Mouse (Mus musculus) E14TG2a.4 (cell line): ENCODE measurements around the gene Nr6a1.

Experiments used
- H3K27me3 ChIP-seq: 2 replicates; pipeline ENCODE4 v1.6.1; 2014; ENCODE audit warnings: low read length, control low read depth; ENCODE audit not compliant: insufficient read depth
- H3K36me3 ChIP-seq: 2 replicates; pipeline ENCODE4 v1.6.1; 2014; ENCODE audit warnings: low read length, control low read depth; ENCODE audit not compliant: insufficient read depth
- H3K4me1 ChIP-seq: replicated peaks from 2 replicates; pipeline ENCODE4 v1.6.1; 2014; ENCODE audit warnings: low read depth, low read length, control low read depth
- H3K4me3 ChIP-seq: replicated peaks from 2 replicates; pipeline ENCODE4 v1.5.1; 2014; ENCODE audit warnings: mild to moderate bottlenecking, low read length
- H3K9me3 ChIP-seq: 2 replicates; pipeline ENCODE4 v1.6.1; 2014; ENCODE audit warnings: low read length, control low read depth
- CTCF ChIP-seq: conservative IDR thresholded peaks from 2 replicates; pipeline ENCODE4 v1.5.1; 2014; ENCODE audit warnings: low read length
- NANOG ChIP-seq: IDR thresholded peaks from 2 replicates; pipeline ENCODE4 v1.6.1; 2014; ENCODE audit warnings: borderline replicate concordance, low read length, mixed read lengths
- POU5F1 ChIP-seq: IDR thresholded peaks from 2 replicates; pipeline ENCODE4 v1.6.1; 2014; ENCODE audit warnings: low read length, borderline replicate concordance

Nr6a1 gene

GRCm38 (mm10) chr2:38734721-38735120 is 192.8 kb downstream of the Nr6a1 start:
- Histone ChIP-seq H3K27me3 (no peaks in the 10 kb centered on the region), H3K4me3 (no peak overlapping the region), H3K36me3 (peaks cover 17% of the 10 kb centered on the region), H3K4me1 (peaks cover 11% of the 10 kb centered on the region), H3K9me3 (no peaks in the 10 kb centered on the region)
- TF ChIP-seq POU5F1 (no peak), CTCF (no peak), NANOG (no peak)

GRCm38 (mm10) chr2:38730331-38730827 is 197.1 kb downstream of the Nr6a1 start:
- TF ChIP-seq POU5F1 (no peak), CTCF (no peak), NANOG (no peak)

GRCm38 (mm10) chr2:38725427-38725826 is 202.1 kb downstream of the Nr6a1 start:
- H3K4me3 ChIP-seq: no peak overlapping the region
- H3K4me1 ChIP-seq: peaks cover 15% of the 10 kb centered on the region
- no peak for TF ChIP-seq NANOG
- TF ChIP-seq POU5F1: no peak
- TF ChIP-seq CTCF: no peak
- H3K27me3 ChIP-seq: peaks cover 7% of the 10 kb centered on the region; the same call in 1 of the 2 replicates
- H3K9me3 ChIP-seq: no peaks in the 10 kb centered on the region
- peaks cover 15% of the 10 kb centered on the region for H3K36me3 ChIP-seq

More at GRCm38 (mm10) chr2:38730331-38730827, 197.1 kb downstream of the Nr6a1 start:
- no peaks in the 10 kb centered on the region for H3K4me1 ChIP-seq
- H3K27me3 ChIP-seq: no peaks in the 10 kb centered on the region
- H3K4me3 ChIP-seq: no peak overlapping the region
- H3K36me3 ChIP-seq: peaks cover 19% of the 10 kb centered on the region
- no peaks in the 10 kb centered on the region for H3K9me3 ChIP-seq

GRCm38 (mm10) chr2:38723378-38723777 is 204.1 kb downstream of the Nr6a1 start:
- H3K9me3 ChIP-seq: no peaks in the 10 kb centered on the region
- H3K36me3 ChIP-seq: peaks cover 6% of the 10 kb centered on the region
- peaks cover 15% of the 10 kb centered on the region for H3K4me1 ChIP-seq
- peaks cover 21% of the 10 kb centered on the region for H3K27me3 ChIP-seq
- TF ChIP-seq NANOG (no peak), POU5F1 (no peak), CTCF (no peak)
- no peak overlapping the region for H3K4me3 ChIP-seq

- Histone ChIP-seq H3K4me1 (peaks cover 15% of the 10 kb centered on the region), H3K4me3 (no peak overlapping the region), H3K36me3 (no peaks in the 10 kb centered on the region), H3K9me3 (no peaks in the 10 kb centered on the region), H3K27me3 (peaks cover 34% of the 10 kb centered on the region)
- TF ChIP-seq CTCF (no peak), NANOG (no peak), POU5F1 (no peak)
Observed at GRCm38 (mm10) chr2:38722076-38722475, 205.4 kb downstream of the Nr6a1 start.

- H3K36me3 ChIP-seq: no peaks in the 10 kb centered on the region
- no peak for TF ChIP-seq POU5F1
- no peak for TF ChIP-seq NANOG
- TF ChIP-seq CTCF: no peak
- H3K27me3 ChIP-seq: peaks cover 42% of the 10 kb centered on the region
- no peak overlapping the region for H3K4me3 ChIP-seq
- peaks cover 15% of the 10 kb centered on the region for H3K4me1 ChIP-seq
- no peaks in the 10 kb centered on the region for H3K9me3 ChIP-seq
Observed at GRCm38 (mm10) chr2:38720661-38721060, 206.8 kb downstream of the Nr6a1 start.

- H3K4me1 ChIP-seq: peaks cover 15% of the 10 kb centered on the region
- H3K4me3 ChIP-seq: no peak overlapping the region
- H3K36me3 ChIP-seq: no peaks in the 10 kb centered on the region
- peaks cover 54% of the 10 kb centered on the region for H3K27me3 ChIP-seq
- no peaks in the 10 kb centered on the region for H3K9me3 ChIP-seq
- TF ChIP-seq POU5F1 (no peak), CTCF (no peak), NANOG (no peak)
Observed at GRCm38 (mm10) chr2:38719354-38719753, 208.1 kb downstream of the Nr6a1 start.

GRCm38 (mm10) chr2:38718676-38719075 is 208.8 kb downstream of the Nr6a1 start:
- no peaks in the 10 kb centered on the region for H3K36me3 ChIP-seq
- no peaks in the 10 kb centered on the region for H3K9me3 ChIP-seq
- peaks cover 61% of the 10 kb centered on the region for H3K27me3 ChIP-seq
- no peak overlapping the region for H3K4me3 ChIP-seq
- TF ChIP-seq NANOG: no peak
- no peak for TF ChIP-seq CTCF
- TF ChIP-seq POU5F1: no peak
- H3K4me1 ChIP-seq: peaks cover 15% of the 10 kb centered on the region

- Histone ChIP-seq H3K4me3 (no peak overlapping the region), H3K4me1 (peaks cover 21% of the 10 kb centered on the region), H3K36me3 (no peaks in the 10 kb centered on the region), H3K27me3 (peaks cover 73% of the 10 kb centered on the region), H3K9me3 (no peaks in the 10 kb centered on the region)
- no peak for TF ChIP-seq POU5F1
- TF ChIP-seq NANOG: no peak
- TF ChIP-seq CTCF: no peak
Observed at GRCm38 (mm10) chr2:38717436-38717835, 210.1 kb downstream of the Nr6a1 start.
